Mouse (Mus musculus) small intestine, adult 2 months (tissue): ENCODE measurements around the gene Rbms3. TPM values are rescaled to one million over a fixed set of nuclear protein-coding genes. Genes with fewer than 3 reads are reported as not detected.

Experiments used
- H3K27ac ChIP-seq: fragments of 200-500 bp; 2 replicates; pipeline ENCODE4 v1.5.1; 2012; ENCODE audit warnings: low read depth, low read length, control low read depth, inconsistent platforms; ENCODE audit not compliant: insufficient read depth
- H3K27me3 ChIP-seq: fragments of 200-500 bp; 2 replicates; pipeline ENCODE4 v1.6.1; 2012; ENCODE audit warnings: mild to moderate bottlenecking, moderate library complexity, low read length, inconsistent platforms; ENCODE audit not compliant: control insufficient read depth, insufficient read depth
- H3K36me3 ChIP-seq: fragments of 200-500 bp; 2 replicates; pipeline ENCODE4 v1.6.1; 2012; ENCODE audit warnings: mild to moderate bottlenecking, low read length, control low read depth, inconsistent platforms; ENCODE audit not compliant: control insufficient read depth, insufficient read depth
- H3K4me1 ChIP-seq: fragments of 200-500 bp; 2 replicates; pipeline ENCODE4 v1.6.1; 2012; ENCODE audit warnings: low read length, inconsistent platforms, mixed read lengths; ENCODE audit not compliant: control insufficient read depth, insufficient read depth, insufficient read length
- H3K4me3 ChIP-seq: fragments of 200-500 bp; 2 replicates; pipeline ENCODE4 v1.5.1; 2012; ENCODE audit warnings: low read depth, mild to moderate bottlenecking, control low read depth, inconsistent platforms, low read length, moderate library complexity
- CTCF ChIP-seq: fragments of 200-500 bp; IDR thresholded peaks from 2 replicates; pipeline ENCODE4 v1.5.1; 2012; ENCODE audit warnings: low read depth, mild to moderate bottlenecking, control low read depth, inconsistent platforms, low read length, moderate library complexity, mixed read lengths; ENCODE audit not compliant: insufficient replicate concordance, insufficient read length; ENCODE audit errors: extremely low read depth
- POLR2A ChIP-seq: fragments of 200-500 bp; IDR thresholded peaks from 2 replicates; pipeline ENCODE4 v1.6.1; 2012; ENCODE audit warnings: low read depth, mild to moderate bottlenecking, control low read depth, inconsistent platforms, low read length, moderate library complexity
- WGBS: fragments of 180-500 bp; shearing (Covaris S2); methylation state at CpG from one replicate; pipeline ENCODE4 v1.1.7; 2018; 5-methylcytosine and 5-hydroxymethylcytosine counted together
- polyA plus RNA-seq: library from polyadenylated mRNA; depleted of rRNA; stranded (reverse); fragments of >200 nt; gene quantifications from 2 replicates; pipeline ENCODE4 v1.2.3, GENCODE M21; 2012

The Rbms3 gene
- polyA plus RNA-seq, 1 experiment, result 3.3 TPM

DNA sequence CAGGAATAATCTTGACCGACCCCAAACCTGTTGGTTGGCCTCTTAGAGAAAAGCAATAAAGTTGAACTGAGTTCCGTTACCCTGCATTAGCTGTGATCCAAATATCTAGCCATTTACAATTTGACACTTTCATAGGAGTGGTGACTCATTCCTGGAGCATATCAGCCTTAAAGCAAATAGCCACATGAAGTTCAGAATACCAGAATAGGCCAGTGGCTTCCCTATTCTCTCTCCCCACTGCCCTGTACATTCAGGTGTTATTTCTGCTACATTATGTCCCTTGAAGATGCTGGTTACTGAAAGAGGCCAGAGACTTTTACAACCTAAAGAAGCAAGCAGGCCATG is 755.8 kb downstream of the Rbms3 start:
- WGBS, result 19% methylated on average over 2 of the region's 2 CpGs
- H3K27ac ChIP-seq, result no peak overlapping the region
- no peak overlapping the region for H3K4me3 ChIP-seq
- peaks cover 6% of the 10 kb centered on the region; the same call in 1 of the 2 replicates for H3K4me1 ChIP-seq
- H3K36me3 ChIP-seq, result no peaks in the 10 kb centered on the region
- TF ChIP-seq CTCF, result no peak
- no peak for TF ChIP-seq POLR2A
- H3K27me3 ChIP-seq, result no peaks in the 10 kb centered on the region

DNA sequence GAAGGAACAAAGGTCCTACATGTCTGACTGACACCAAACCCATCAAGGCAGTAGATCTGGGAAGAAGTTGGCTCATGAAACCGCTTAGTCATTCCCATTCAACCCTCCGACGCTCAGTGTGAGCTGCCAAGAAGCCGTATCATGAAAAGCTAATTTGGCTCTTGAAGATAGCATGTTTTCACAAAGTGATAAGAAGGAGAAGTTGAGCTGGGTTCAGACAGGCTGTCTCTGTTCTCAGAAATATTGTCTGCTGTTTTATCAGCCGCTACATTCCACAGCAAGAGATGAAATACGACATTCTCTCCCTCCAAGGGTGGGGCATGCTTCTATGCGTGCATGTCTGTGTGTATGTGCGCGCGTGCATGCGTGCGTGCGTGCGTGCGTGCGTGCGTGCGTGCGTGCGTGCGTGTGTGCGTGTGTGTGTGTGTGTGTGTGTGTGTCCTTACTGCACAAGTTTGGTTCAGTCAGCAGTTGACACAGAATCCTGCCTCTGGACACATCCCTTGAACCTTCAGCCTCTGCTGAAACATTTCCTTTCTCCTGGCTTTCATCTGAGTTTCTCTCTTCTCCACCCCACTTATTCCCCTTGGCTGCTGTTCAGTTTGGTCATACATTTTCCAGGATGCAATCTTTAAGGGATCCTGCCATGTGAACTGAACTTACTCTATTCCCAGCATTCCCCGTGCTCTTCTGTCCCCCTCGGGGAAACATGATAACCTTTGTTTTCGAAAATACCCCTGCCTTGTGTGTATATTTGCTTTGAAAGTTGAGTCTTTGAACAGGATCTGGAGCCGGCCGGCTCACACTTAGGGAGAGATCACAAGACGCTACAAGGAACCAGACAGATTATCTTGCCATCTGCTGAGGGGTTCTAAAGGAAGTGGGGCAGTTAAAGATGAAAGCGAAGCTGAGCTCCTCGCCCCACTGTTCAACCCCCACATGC is 756.4 kb downstream of the Rbms3 start:
- Histone ChIP-seq H3K36me3 (no peaks in the 10 kb centered on the region), H3K27ac (no peak overlapping the region; the same call in 1 of the 2 replicates), H3K4me1 (peaks cover 6% of the 10 kb centered on the region; the same call in 1 of the 2 replicates), H3K27me3 (no peaks in the 10 kb centered on the region), H3K4me3 (peak overlapping the region; percentile 29; the same call in 1 of the 2 replicates)
- WGBS, result 19% methylated on average over 30 of the region's 30 CpGs
- TF ChIP-seq POLR2A (no peak), CTCF (no peak)

DNA sequence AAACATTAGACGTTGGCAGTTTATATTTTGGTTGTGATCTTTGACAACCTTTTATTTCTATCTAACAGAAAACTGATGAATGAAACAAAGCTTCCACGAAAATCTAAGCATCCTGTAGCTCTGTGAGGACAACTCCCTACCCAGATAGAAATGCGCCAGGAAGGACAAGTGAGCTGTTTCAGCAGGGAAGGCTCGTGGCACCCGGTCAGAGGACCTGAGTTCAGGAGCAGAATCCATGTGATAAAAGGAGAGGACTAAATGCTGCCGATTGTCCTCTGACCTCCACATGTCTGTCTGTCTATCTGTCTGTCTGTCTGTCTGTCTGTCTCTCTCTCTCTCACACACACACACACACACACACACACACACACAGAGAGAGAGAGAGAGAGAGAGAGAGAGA is 757.4 kb downstream of the Rbms3 start:
- TF ChIP-seq CTCF (no peak), POLR2A (no peak)
- no peak overlapping the region for H3K4me3 ChIP-seq
- H3K27me3 ChIP-seq, result no peaks in the 10 kb centered on the region
- H3K27ac ChIP-seq, result no peak overlapping the region
- no peaks in the 10 kb centered on the region for H3K36me3 ChIP-seq
- WGBS, result 51% methylated on average over 6 of the region's 6 CpGs
- H3K4me1 ChIP-seq, result peaks cover 6% of the 10 kb centered on the region; the same call in 1 of the 2 replicates

DNA sequence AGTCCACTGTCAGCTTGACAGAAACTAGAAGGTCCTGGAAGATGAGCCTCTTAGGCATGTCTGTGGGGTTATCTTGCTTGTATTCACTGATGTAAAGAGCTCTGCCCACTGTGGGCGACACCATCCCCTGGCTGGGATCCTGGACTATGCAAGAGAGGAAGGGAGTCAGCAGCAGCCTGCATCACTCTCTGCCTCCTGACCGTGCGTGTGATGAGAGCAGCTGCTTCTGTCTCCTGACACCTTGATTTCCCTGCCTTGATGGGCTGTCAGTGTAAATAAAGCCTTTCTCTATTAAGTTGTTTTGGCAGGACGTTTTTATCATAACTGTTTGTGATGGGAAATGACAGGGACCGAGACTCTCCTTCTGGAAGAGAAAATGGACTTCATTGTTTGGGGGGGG is 758.1 kb downstream of the Rbms3 start:
- Histone ChIP-seq H3K4me1 (peaks cover 6% of the 10 kb centered on the region; the same call in 1 of the 2 replicates), H3K27ac (no peak overlapping the region), H3K36me3 (no peaks in the 10 kb centered on the region), H3K4me3 (no peak overlapping the region), H3K27me3 (no peaks in the 10 kb centered on the region)
- 91% methylated on average over 5 of the region's 5 CpGs for WGBS
- TF ChIP-seq POLR2A (no peak), CTCF (no peak)

DNA sequence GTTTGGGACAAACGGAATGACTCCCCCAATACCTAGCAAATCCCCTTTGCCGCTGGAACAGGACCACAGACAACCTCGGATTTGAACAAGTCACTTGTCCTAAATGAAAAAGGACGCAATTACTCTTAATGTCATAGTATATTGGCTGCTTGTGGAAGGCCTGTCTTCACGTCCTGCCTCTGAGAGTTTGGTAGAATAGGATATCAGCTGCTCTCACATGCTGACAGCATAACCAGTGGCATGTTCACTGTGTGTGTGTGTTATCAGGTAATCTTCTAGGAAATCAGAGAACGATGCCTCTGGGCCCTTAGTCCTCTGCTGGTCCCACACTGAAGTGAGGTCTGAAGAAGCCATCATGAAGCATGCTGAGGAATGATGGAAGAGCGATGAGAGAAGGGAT is 763.7 kb downstream of the Rbms3 start:
- Histone ChIP-seq H3K27ac (no peak overlapping the region), H3K36me3 (no peaks in the 10 kb centered on the region), H3K4me1 (no peaks in the 10 kb centered on the region), H3K27me3 (no peaks in the 10 kb centered on the region), H3K4me3 (no peak overlapping the region)
- WGBS, result 89% methylated on average over 7 of the region's 7 CpGs
- no peak for TF ChIP-seq CTCF
- no peak for TF ChIP-seq POLR2A

DNA sequence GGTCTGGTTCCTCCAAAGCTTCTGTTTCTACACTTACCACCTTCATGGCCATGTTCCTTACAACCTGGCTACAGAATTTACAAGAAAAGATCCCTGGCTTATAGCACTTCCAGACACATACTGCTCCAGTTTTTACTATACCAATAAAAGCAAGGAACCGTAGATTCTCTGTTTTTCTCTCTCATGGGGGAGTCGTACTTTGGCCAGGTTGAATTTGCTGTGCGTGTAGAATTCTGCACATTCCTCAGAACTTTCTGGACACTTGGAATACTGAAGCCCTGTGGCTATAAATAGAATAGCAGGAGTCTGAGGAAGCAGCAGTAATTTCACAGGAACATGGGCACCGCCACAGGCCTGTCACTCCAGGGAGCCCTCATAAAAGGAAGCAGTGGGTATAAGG is 766.1 kb downstream of the Rbms3 start:
- no peak overlapping the region for H3K27ac ChIP-seq

DNA sequence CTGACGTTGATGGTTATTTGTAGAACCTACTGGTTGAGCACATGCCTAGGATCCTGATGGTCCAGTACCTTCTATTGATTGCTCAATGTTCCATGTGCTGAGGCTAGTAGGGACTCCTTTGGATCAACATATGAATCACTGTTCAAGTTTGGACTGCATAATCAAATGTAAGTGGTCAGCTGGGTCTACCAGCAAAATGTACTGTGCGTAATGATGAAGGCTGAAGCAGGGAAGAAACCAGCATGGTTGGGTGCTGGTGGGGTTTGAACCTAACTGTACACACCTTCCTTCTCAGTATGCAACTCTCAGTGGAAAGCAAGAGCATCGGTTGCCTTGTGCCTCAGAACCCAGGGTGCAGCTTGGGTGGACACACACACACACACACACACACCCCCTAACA is 767.4 kb downstream of the Rbms3 start:
- TF ChIP-seq CTCF, result no peak
- no peak for TF ChIP-seq POLR2A
- Histone ChIP-seq H3K36me3 (no peaks in the 10 kb centered on the region), H3K27me3 (no peaks in the 10 kb centered on the region), H3K4me1 (peaks cover 5% of the 10 kb centered on the region; the same call in 1 of the 2 replicates), H3K27ac (no peak overlapping the region), H3K4me3 (no peak overlapping the region)
- 94% methylated on average over 3 of the region's 3 CpGs for WGBS

More for the DNA sequence above, 766.1 kb downstream of the Rbms3 start:
- no peaks in the 10 kb centered on the region for H3K36me3 ChIP-seq
- H3K4me1 ChIP-seq, result no peaks in the 10 kb centered on the region
- no peaks in the 10 kb centered on the region for H3K27me3 ChIP-seq
- 59% methylated on average over 4 of the region's 4 CpGs for WGBS
- TF ChIP-seq POLR2A, result no peak
- H3K4me3 ChIP-seq, result no peak overlapping the region
